Mouse (Mus musculus) kidney, postnatal 14 days (tissue): Measurements from ENCODE around the gene Fam217b.

Experiments used
- DNase-seq: peaks from one replicate; pipeline ENCODE4 v3.0.0; 2022; ENCODE audit warnings: mixed read lengths

The Fam217b gene

GRCm38 (mm10) chr2:178449386-178449785, 35.1 kb downstream of the Fam217b start:
- DNase-seq: no peak

- DNase-seq: no peak
Observed at GRCm38 (mm10) chr2:178450236-178450635, 35.9 kb downstream of the Fam217b start.

DNA sequence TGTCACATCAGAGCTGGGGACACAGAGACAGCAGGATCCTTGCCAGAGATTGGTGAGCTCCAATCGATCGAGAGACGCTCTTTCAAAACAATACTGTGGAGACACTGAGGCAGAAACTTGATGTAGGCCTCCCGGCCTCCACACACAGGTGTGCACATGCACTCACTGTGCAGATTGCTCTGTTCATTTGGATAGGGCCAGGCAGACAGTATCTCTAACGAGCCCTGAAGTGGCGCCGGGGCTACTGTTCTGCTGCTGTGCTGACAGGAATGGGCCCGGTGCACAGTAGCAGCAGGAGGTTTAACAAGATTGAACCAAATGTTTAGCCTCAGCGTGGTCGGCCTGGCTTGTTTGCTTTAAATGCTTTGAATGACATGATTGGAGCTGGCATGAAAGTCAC, 36.6 kb downstream of the Fam217b start:
- no peak for DNase-seq

GRCm38 (mm10) chr2:178454664-178455516, 40.6 kb downstream of the Fam217b start:
- peak; percentile 38 for DNase-seq

DNA sequence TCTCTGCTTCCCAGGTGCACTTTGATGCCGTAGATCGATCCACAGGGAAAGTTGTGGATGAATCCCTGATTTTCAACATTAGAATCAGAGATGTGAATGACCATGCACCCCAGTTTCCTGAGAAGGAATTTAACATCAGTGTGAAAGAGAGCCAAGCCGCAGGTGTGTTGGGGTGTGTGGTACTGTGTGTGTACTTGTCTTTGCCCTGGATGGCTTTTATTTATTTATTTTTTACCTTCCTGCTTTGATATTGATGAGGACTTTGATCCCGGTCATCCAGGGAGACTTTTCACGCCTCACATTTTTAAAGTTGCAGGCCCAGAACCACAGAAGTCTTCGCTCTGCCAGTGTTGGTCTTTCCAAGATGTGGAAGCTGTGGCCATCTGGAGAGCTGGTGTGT, 43.1 kb downstream of the Fam217b start:
- no peak for DNase-seq

DNA sequence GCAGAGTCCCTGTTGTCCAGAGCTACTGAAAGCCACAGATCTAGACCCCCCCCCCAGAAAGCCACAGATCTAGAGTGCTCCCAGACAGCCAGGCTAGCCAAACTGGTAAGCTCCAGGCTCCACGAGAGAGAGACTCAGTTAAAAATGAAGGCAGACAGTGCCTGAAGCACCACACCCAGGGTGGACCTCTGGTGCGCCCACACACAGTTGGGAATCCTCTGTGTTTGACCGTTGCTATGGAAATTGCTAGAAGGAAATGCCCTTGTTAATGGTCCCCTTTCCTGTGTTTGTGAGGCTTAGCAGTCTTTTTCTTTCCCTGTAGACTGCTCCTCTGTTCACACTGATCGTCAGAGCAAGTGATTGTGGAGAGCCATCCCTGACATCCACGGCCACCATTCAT, 46.0 kb downstream of the Fam217b start:
- no peak for DNase-seq

- DNase-seq: no peak
Observed at GRCm38 (mm10) chr2:178471546-178472480, 57.5 kb downstream of the Fam217b start.

DNA sequence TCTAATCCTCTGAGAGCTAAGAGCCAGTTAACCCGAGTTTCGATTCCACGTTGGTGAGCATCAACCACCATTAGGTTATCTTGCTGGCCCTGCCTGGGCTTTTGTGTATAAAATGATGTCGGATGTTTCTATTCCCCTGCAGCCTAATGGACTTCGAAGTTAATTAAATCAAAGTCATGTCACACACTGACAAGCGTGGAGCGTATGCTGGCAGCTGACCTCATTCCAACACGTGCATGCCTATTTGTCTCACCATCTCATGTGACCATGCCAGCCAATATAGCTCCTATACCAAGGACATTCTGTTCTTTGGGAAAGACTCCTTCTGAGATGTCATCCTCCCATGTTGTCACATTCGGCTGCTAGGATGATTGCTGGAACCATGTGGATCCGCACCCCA, 59.6 kb downstream of the Fam217b start:
- no peak for DNase-seq
